Mouse (Mus musculus): ENCODE results near the gene BC055324. TPM values are rescaled to one million over a fixed set of nuclear protein-coding genes. Genes with fewer than 3 reads are reported as not detected.

Gene BC055324
- total and polyA plus RNA-seq, 3 experiments: 16.3 to 26.6 (median 20.6) TPM

GRCm38 (mm10) chr1:163899575-163899974 lies 95.0 kb downstream of the BC055324 start:
- no peak for TF ChIP-seq MYC (IDR thresholded peaks at IDR 0.05; ENCODE audit: low read depth, low read length)
- TF ChIP-seq IRF4 (IDR thresholded peaks at IDR 0.05; ENCODE audit: low read depth, low read length): 0 out of 2 replicates have a peak, but pooled peaks have one; percentile 16
- Histone ChIP-seq H3K27me3 (replicated peaks) (no peaks in the 10 kb centered on the region), H3K9ac (ENCODE audit: insufficient read depth, low read depth) (no peak overlapping the region), H3K4me3 (replicated peaks in 1 of 3; ENCODE audit: low read depth in 2 of 3, low read length in 2 of 3, poor library complexity in 1 of 3) (no peak overlapping the region), H3K9me3 (replicated peaks; ENCODE audit: low read length) (no peaks in the 10 kb centered on the region), H3K27ac (ENCODE audit: insufficient read depth, low read depth) (no peak overlapping the region), H3K79me2 (replicated peaks; ENCODE audit: control insufficient read depth, extremely low read depth, insufficient read depth, poor library complexity, severe bottlenecking) (no peaks in the 10 kb centered on the region), H3K36me3 (replicated peaks in 1 of 2; ENCODE audit: control insufficient read depth in 1 of 2, insufficient read depth in 1 of 2, low read length in 1 of 2) (no peaks in the 10 kb centered on the region), H3K4me1 (ENCODE audit: control insufficient read depth in 1 of 2, insufficient read depth in 2 of 2) (peaks cover 12 to 35% of the 10 kb centered on the region in 2 experiments), H3K4me2 (ENCODE audit: insufficient read depth, low read depth, poor library complexity, severe bottlenecking) (no peak overlapping the region; the same call in 1 of the 2 replicates)
- in situ Hi-C loops (cut with MboI; ENCODE audit: low pct_ligation_motif_present, low pct_unique_long_range_greater_than_20kb, low sequenced_read_pairs) (no loop called here), dilution Hi-C loops (cut with MboI; ENCODE audit: extremely low pct_ligation_motif_present, extremely low pct_unique_long_range_greater_than_20kb, low sequenced_read_pairs) (no loop called here)
- DNase-seq (ENCODE audit: extremely low read depth): no peak

DNA sequence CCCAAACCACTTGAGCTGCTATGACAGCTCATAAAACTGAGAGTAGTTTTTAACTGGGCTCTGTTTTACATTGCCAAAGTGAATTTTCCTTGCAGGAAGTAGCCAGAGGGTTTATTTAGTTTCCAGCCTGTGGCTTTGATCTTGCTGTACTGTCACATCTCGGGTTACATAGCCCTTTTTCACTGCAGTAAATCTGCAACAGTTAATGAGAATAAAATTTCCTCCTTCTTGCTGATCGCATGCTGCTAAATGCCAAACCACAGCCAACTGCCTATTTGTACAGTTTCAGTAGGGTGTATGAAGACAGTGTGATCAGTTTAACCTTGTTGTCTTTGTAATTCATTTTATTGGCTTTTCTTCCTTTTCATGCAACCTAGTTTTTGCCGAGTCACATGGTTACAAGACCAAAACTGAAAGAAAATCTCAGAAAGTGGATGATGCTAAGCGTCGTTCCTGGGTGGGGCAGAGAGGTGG lies 96.3 kb downstream of the BC055324 start:
- Histone ChIP-seq H3K27ac (ENCODE audit: insufficient read depth, low read depth) (peak overlapping the region; percentile 49; the same call in 1 of the 2 replicates), H3K9me3 (replicated peaks; ENCODE audit: low read length) (no peaks in the 10 kb centered on the region), H3K36me3 (replicated peaks in 1 of 2; ENCODE audit: control insufficient read depth in 1 of 2, insufficient read depth in 1 of 2, low read length in 1 of 2) (no peaks in the 10 kb centered on the region), H3K4me1 (ENCODE audit: control insufficient read depth in 1 of 2, insufficient read depth in 2 of 2) (peaks cover 12 to 35% of the 10 kb centered on the region in 2 experiments), H3K4me3 (replicated peaks in 1 of 3; ENCODE audit: low read depth in 2 of 3, low read length in 2 of 3, poor library complexity in 1 of 3) (no peak overlapping the region), H3K79me2 (replicated peaks; ENCODE audit: control insufficient read depth, extremely low read depth, insufficient read depth, poor library complexity, severe bottlenecking) (no peaks in the 10 kb centered on the region), H3K27me3 (replicated peaks) (no peaks in the 10 kb centered on the region), H3K9ac (ENCODE audit: insufficient read depth, low read depth) (0 out of 2 replicates have a peak overlapping the region, but pooled peaks have one; percentile 40), H3K4me2 (ENCODE audit: insufficient read depth, low read depth, poor library complexity, severe bottlenecking) (peak overlapping the region; percentile 82)
- in situ Hi-C loops (cut with MboI; ENCODE audit: low pct_ligation_motif_present, low pct_unique_long_range_greater_than_20kb, low sequenced_read_pairs): no loop called here
- no peak for TF ChIP-seq MXI1 (IDR thresholded peaks at IDR 0.05; ENCODE audit: low read depth, low read length)
- TF ChIP-seq POLR2A (IDR thresholded peaks at IDR 0.05; ENCODE audit: low read depth, low read length): peak; percentile 22; the same call in 1 of the 2 replicates
- TF ChIP-seq HCFC1 (IDR thresholded peaks at IDR 0.05; ENCODE audit: low read depth, low read length): peak; percentile 11; the same call in 1 of the 2 replicates
- TF ChIP-seq USF2 (conservative IDR thresholded peaks at IDR 0.05; ENCODE audit: low read depth, low read length): 0 out of 2 replicates have a peak, but pooled peaks have one; percentile 5
- TF ChIP-seq CHD1 (IDR thresholded peaks at IDR 0.05; ENCODE audit: low read depth, low read length): peak; percentile 53; the same call in 1 of the 2 replicates
- no peak for TF ChIP-seq CTCF (conservative IDR thresholded peaks at IDR 0.05 in 1 of 2, IDR thresholded peaks at IDR 0.05 in 1 of 2; ENCODE audit: low read depth in 2 of 2, low read length in 2 of 2)
- 0 out of 2 replicates have a peak, but pooled peaks have one; percentile 36 for TF ChIP-seq MAX (IDR thresholded peaks at IDR 0.05; ENCODE audit: low read length)
- TF ChIP-seq ETS1 (conservative IDR thresholded peaks at IDR 0.05; ENCODE audit: low read depth, low read length): 0 out of 2 replicates have a peak, but pooled peaks have one; percentile 20
- peak; percentile 41 for TF ChIP-seq USF1 (IDR thresholded peaks at IDR 0.05; ENCODE audit: low read depth, low read length)
- no peak for TF ChIP-seq PAX5 (IDR thresholded peaks at IDR 0.05; ENCODE audit: low read length)
- dilution Hi-C loops (cut with MboI; ENCODE audit: extremely low pct_ligation_motif_present, extremely low pct_unique_long_range_greater_than_20kb, low sequenced_read_pairs): no loop called here
- peak; percentile 27 for DNase-seq (ENCODE audit: extremely low read depth)

Other genes starting within 250 kb of the BC055324 start
- gene Kifap3, start 215.2 kb downstream of the BC055324 start, total RNA-seq (2012; rRNA removed): 0.04 and 0.08 TPM in 2 replicates
- 0.08 TPM in 1 of 2 replicates, not detected in the other for gene Kifap3, start 215.2 kb downstream of the BC055324 start, total RNA-seq (2014; rRNA removed)
- gene Kifap3, start 215.2 kb downstream of the BC055324 start, polyA plus RNA-seq (2012; ENCODE audit: insufficient read length, low read depth): 0.10 TPM in 1 of 2 replicates, not detected in the other
- gene Scyl3, start 65.7 kb downstream of the BC055324 start, total RNA-seq (2012; rRNA removed): 11.9 and 13.9 TPM in 2 replicates
- 16.1 and 16.9 TPM in 2 replicates for gene Scyl3, start 65.7 kb downstream of the BC055324 start, total RNA-seq (2014; rRNA removed)
- gene Scyl3, start 65.7 kb downstream of the BC055324 start, polyA plus RNA-seq (2012; ENCODE audit: insufficient read length, low read depth): 21.1 and 22.2 TPM in 2 replicates
- gene Mettl18, start 93 bp upstream of the BC055324 start, total RNA-seq (2012; rRNA removed): 6.7 and 9.7 TPM in 2 replicates
- gene Mettl18, start 93 bp upstream of the BC055324 start, total RNA-seq (2014; rRNA removed): 19.2 and 23.0 TPM in 2 replicates
- 10.7 and 12.1 TPM in 2 replicates for gene Mettl18, start 93 bp upstream of the BC055324 start, polyA plus RNA-seq (2012; ENCODE audit: insufficient read length, low read depth)
- not detected in 2 replicates for gene Sele, start 53.4 kb upstream of the BC055324 start, total RNA-seq (2012; rRNA removed)
- not detected in 2 replicates for gene Sele, start 53.4 kb upstream of the BC055324 start, total RNA-seq (2014; rRNA removed)
- not detected in 2 replicates for gene Sele, start 53.4 kb upstream of the BC055324 start, polyA plus RNA-seq (2012; ENCODE audit: insufficient read length, low read depth)
- gene Sell, start 67.2 kb upstream of the BC055324 start, total RNA-seq (2012; rRNA removed): not detected in 2 replicates
- gene Sell, start 67.2 kb upstream of the BC055324 start, total RNA-seq (2014; rRNA removed): not detected in 2 replicates
- gene Sell, start 67.2 kb upstream of the BC055324 start, polyA plus RNA-seq (2012; ENCODE audit: insufficient read length, low read depth): not detected in 2 replicates
- gene Selp, start 120.5 kb upstream of the BC055324 start, total RNA-seq (2012; rRNA removed): not detected in 2 replicates
- gene Selp, start 120.5 kb upstream of the BC055324 start, total RNA-seq (2014; rRNA removed): 0.43 and 0.61 TPM in 2 replicates
- 0.18 and 0.21 TPM in 2 replicates for gene Selp, start 120.5 kb upstream of the BC055324 start, polyA plus RNA-seq (2012; ENCODE audit: insufficient read length, low read depth)
- under 0.01 TPM in 2 replicates for gene F5, start 157.0 kb upstream of the BC055324 start, total RNA-seq (2012; rRNA removed)
- gene F5, start 157.0 kb upstream of the BC055324 start, total RNA-seq (2014; rRNA removed): 0.04 TPM in 1 of 2 replicates, not detected in the other
- gene F5, start 157.0 kb upstream of the BC055324 start, polyA plus RNA-seq (2012; ENCODE audit: insufficient read length, low read depth): 0.12 and 0.19 TPM in 2 replicates

All from CH12.LX (cell line).